Mouse (Mus musculus) heart, adult 2 months (tissue): ENCODE results near the gene Kctd8.

Experiments used
- CTCF ChIP-seq: fragments of 200-600 bp; IDR thresholded peaks from 2 replicates; pipeline ENCODE4 v1.8.1; 2022; ENCODE audit warnings: antibody characterized with exemption, mild to moderate bottlenecking, moderate library complexity
- EP300 ChIP-seq: fragments of 200-500 bp; IDR thresholded peaks from 2 replicates; pipeline ENCODE4 v1.6.1; 2011; ENCODE audit warnings: low read depth, low read length, control low read depth; ENCODE audit not compliant: insufficient read depth
- POLR2A ChIP-seq: fragments of 200-500 bp; IDR thresholded peaks from 2 replicates; pipeline ENCODE4 v1.6.1; 2011; ENCODE audit warnings: mild to moderate bottlenecking, low read depth, low read length, control low read depth; ENCODE audit not compliant: insufficient read depth

DNA sequence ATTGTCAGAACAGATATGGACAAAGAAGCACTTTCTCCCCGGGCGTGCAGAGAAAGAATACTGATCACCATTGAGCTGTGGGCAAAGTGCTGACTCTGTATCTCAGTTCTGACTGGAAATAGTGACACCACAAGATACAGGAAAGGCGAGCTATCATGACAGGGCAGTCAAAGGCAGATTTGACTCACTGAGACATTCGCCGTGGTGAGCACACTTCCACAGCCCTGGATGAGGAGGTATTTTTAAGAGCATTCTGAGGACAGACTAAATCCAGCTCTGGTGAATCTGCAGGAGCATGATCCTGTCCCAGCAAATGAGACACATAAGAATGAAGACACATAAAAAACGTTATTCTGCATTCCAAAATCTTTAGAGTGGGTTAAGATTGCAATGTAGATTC is 49.1 kb downstream of the Kctd8 start:
- TF ChIP-seq CTCF: no peak
- TF ChIP-seq POLR2A: no peak
- no peak for TF ChIP-seq EP300
